Mouse (Mus musculus): ENCODE data around the gene Cemip. TPM values are rescaled to one million over a fixed set of nuclear protein-coding genes. Genes with fewer than 3 reads are reported as not detected.

Gene Cemip
- total RNA-seq, 2 experiments from 2014 or later = 21.0 to 24.1 TPM

GRCm38 (mm10) chr7:83965181-83965580, 121.1 kb downstream of the Cemip start:
- no peak for DNase-seq

GRCm38 (mm10) chr7:83952511-83952910, 133.8 kb downstream of the Cemip start:
- DNase-seq = no peak

GRCm38 (mm10) chr7:83951327-83951726, 135.0 kb downstream of the Cemip start:
- DNase-seq = no peak

- no peak for DNase-seq
Observed at GRCm38 (mm10) chr7:83949662-83950061, 136.6 kb downstream of the Cemip start.

GRCm38 (mm10) chr7:83948743-83949142, 137.6 kb downstream of the Cemip start:
- DNase-seq = no peak

- peak; percentile 9 to 12 for DNase-seq
Observed at GRCm38 (mm10) chr7:83941701-83942101, 144.6 kb downstream of the Cemip start.

GRCm38 (mm10) chr7:83940136-83940535, 146.2 kb downstream of the Cemip start:
- DNase-seq = no peak

- DNase-seq = no peak
Observed at GRCm38 (mm10) chr7:83939017-83939721, 147.1 kb downstream of the Cemip start.

GRCm38 (mm10) chr7:83921637-83922036, 164.7 kb downstream of the Cemip start:
- DNase-seq = no peak

- DNase-seq = no peak
Observed at GRCm38 (mm10) chr7:83920241-83920640, 166.1 kb downstream of the Cemip start.

GRCm38 (mm10) chr7:83914566-83914965, 171.7 kb downstream of the Cemip start:
- DNase-seq = peak; percentile 78 to 83

GRCm38 (mm10) chr7:83913995-83914394, 172.3 kb downstream of the Cemip start:
- no peak for DNase-seq

GRCm38 (mm10) chr7:83913405-83913932, 172.8 kb downstream of the Cemip start:
- DNase-seq = no peak

- DNase-seq = no peak
Observed at GRCm38 (mm10) chr7:83911909-83912308, 174.4 kb downstream of the Cemip start.

GRCm38 (mm10) chr7:83904831-83905230, 181.5 kb downstream of the Cemip start:
- no peak for DNase-seq

- DNase-seq = no peak
Observed at GRCm38 (mm10) chr7:83902296-83903145, 183.8 kb downstream of the Cemip start.

GRCm38 (mm10) chr7:83901425-83901824, 184.9 kb downstream of the Cemip start:
- DNase-seq = no peak

- DNase-seq = no peak
Observed at GRCm38 (mm10) chr7:83900519-83900918, 185.8 kb downstream of the Cemip start.

GRCm38 (mm10) chr7:83898267-83898666, 188.0 kb downstream of the Cemip start:
- DNase-seq = no peak

- no peak for DNase-seq
Observed at GRCm38 (mm10) chr7:83896077-83896740, 190.1 kb downstream of the Cemip start.

GRCm38 (mm10) chr7:83894348-83894747, 192.0 kb downstream of the Cemip start:
- no peak for DNase-seq

GRCm38 (mm10) chr7:83892333-83892669, 194.0 kb downstream of the Cemip start:
- no peak for DNase-seq

Data from layer of hippocampus, postnatal 36 days (tissue).